Mouse (Mus musculus): Measurements from ENCODE around the gene 1700020A23Rik.

- TF ChIP-seq CTCF (IDR thresholded peaks at IDR 0.05; ENCODE audit: borderline replicate concordance, insufficient read depth, low read length): no peak
- TF ChIP-seq POLR2A (IDR thresholded peaks at IDR 0.05; ENCODE audit: low read depth, low read length): no peak
These were observed 46.1 kb downstream of the 1700020A23Rik start for GRCm38 (mm10) chr2:130451086-130451726.
